Comparison of ENCODE assay signal across 8 mouse cellular contexts in the genomic region with DNA sequence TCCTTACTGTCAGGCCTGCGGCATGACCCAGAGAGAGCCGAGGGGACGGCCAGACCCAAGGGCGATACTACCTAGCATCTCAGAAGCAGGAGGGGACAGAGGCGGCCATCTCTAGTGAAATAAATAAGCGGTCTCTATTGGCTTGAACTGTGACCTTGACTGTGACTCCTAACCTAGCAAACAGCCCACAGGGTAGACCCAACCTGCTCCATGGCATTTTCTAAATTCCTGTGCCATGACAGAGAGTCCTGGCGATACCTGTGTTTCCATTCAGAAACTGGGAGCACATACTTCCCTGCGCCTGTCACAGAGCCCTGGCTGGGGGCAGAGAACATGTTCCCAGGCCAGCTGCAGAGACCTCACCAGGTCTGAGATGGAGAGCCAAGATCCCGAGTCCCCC.
"Had no signal": no experiment of that assay in that cellular context is flagged by ENCODE, and none has a peak within 500 bp of the region (broad histone marks: within the 10 kb centered on the region; RNA-seq: fewer than 3 reads in every experiment).

No protein-coding gene starts in this region.

- ATAC-seq: intestine, postnatal 0 days; midbrain, embryonic 13.5 days had no signal

- H3K9ac ChIP-seq: liver, embryonic 15.5 days; midbrain, embryonic 13.5 days had no signal

- H3K36me3 ChIP-seq: limb, embryonic 10.5 days; liver, embryonic 15.5 days; midbrain, embryonic 13.5 days had no signal

- DNase-seq: right cerebral cortex, postnatal 14 days; thymus, postnatal 36 days had no signal

- H3K4me2 ChIP-seq: liver, embryonic 11.5 days; liver, embryonic 15.5 days; midbrain, embryonic 13.5 days had no signal

- H3K9me3 ChIP-seq: limb, embryonic 10.5 days; liver, embryonic 15.5 days; midbrain, embryonic 13.5 days had no signal

- H3K4me1 ChIP-seq: liver, embryonic 15.5 days had no signal

- H3K27me3 ChIP-seq: liver, embryonic 15.5 days; midbrain, embryonic 13.5 days had no signal

- H3K4me3 ChIP-seq: left cerebral cortex, adult 2 months; limb, embryonic 10.5 days; liver, embryonic 15.5 days; midbrain, embryonic 13.5 days had no signal

- H3K27ac ChIP-seq: left cerebral cortex, adult 2 months; limb, embryonic 10.5 days; liver, embryonic 15.5 days; midbrain, embryonic 13.5 days had no signal
